Mouse (Mus musculus) subcutaneous adipose tissue, adult 2 months (tissue): ENCODE data around the gene Krt39. TPM values are rescaled to one million over a fixed set of nuclear protein-coding genes. Genes with fewer than 3 reads are reported as not detected.

Source experiments
- polyA plus RNA-seq: library from polyadenylated mRNA; depleted of rRNA; stranded (reverse); fragments of >200 nt; gene quantifications from 2 replicates; pipeline ENCODE4 v1.2.3, GENCODE M21; 2012; ENCODE audit warnings: low replicate concordance; rRNA removed

The Krt39 gene
- polyA plus RNA-seq, result 0.33 TPM in 1 of 2 replicates, not detected in the other

DNA sequence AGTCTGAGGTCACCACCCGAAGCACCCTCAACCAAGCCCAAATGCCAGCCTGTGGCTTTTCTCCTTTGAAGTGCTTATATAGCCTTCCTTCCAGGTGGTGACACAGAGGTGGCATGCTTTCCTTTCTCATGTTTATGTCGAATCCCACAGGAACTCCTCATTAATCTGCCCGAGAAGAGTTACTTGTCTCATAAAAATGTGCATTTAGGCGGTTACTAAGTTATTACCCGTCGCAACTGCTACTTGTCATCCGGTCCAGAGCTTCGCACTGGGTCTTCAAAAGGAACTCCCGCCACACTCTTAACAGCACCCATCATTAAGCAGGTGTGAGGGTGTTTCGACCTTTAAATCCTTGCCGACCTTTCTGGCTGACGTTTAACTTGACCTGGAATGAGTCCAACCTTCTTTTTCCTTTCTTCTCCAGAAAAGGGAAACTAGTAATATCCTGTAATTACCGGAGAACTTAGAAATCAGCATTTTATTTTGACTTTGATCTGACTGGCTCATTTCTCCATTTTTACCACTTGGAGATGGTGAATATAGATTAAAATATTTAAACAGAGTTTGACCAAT, at the start of gene Krt39:
Gene Krt39 (minus strand): TSS at position 51 of the 573 bp plus-strand sequence.

DNA sequence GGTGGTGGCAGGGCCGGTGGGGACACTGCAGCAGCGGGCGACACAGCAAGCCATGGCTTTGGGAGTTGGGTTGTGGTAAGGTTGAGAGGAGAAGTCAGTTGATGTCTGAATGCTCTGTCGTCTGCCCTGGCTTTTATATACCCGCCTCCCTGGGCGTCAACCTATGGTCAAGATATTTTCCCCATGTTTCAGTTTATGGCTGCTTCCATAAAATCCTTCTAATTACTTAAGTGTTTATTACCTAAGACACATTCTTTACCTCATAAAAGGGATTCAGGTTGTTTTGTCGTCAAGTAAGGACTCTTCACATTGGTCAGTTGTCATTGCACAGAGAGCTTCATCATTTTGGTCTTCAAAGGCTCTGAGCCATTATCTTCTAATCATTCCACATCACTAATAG, 45.4 kb upstream of the Krt39 start, which contains the start of gene Krtap3-1:
Gene Krtap3-1 (minus strand): TSS at position 101 of the 400 bp plus-strand sequence.

DNA sequence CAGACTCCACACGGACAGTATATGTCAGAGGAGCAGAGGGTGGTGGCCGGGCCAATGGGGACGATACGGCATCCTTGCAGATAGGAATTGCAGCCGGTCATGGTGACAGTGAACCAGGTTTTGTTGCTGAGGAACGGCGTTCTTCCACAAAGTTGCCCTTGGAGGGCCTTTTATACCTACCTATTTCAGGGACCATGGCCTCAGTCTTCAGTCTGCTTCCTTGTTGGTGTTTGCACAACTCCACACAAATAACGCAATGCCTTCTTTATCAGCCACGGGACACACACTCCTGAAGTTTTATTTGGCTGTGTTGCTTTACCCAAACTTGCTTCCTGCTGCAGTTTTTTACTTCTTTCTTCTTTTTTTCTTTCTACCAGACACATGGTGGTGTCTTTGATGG, 38.2 kb upstream of the Krt39 start, which contains the start of gene Gm11939:
Gene Gm11939 (minus strand): TSS at position 101 of the 400 bp plus-strand sequence.

DNA sequence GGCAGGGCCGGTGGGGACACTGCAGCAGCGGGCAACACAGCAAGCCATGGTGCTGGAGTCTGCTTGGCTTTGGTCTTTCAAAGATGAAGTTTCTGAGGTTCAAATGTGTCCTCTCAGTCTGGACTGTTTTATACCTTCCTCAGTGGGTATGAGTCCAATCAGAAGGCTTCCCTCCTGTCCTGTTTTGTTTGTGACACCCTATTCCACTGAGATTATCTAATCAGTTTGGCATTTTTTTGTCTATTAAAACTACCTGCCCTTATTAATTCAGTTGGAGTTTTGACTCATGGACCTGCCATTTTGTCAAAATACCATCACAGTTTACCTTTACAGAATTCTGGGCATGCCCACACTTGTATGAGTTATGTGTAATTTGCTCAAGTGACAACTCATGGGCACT, 35.6 kb upstream of the Krt39 start, which contains the start of gene Krtap3-2:
Gene Krtap3-2 (minus strand): TSS at position 101 of the 400 bp plus-strand sequence.

DNA sequence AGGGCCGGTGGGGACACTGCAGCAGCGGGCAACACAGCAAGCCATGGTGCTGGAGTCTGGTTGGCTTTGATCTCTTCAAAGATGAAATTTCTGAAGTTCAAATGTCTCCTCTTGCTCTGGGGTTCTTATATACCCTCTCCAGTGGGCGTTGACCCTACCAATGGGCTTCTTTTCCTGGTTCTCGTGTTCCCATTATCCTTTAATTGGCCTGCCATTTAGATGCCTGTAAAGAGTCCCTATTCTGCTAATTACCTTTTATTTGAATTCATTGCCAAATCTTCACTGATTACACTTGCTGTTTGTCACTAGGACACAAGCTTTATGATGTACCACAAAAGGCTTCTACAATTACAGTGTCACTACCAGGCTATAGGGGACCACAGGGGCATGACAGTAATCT, 29.6 kb upstream of the Krt39 start, which contains the start of gene Krtap3-3:
Gene Krtap3-3 (minus strand): TSS at position 101 of the 400 bp plus-strand sequence.

DNA sequence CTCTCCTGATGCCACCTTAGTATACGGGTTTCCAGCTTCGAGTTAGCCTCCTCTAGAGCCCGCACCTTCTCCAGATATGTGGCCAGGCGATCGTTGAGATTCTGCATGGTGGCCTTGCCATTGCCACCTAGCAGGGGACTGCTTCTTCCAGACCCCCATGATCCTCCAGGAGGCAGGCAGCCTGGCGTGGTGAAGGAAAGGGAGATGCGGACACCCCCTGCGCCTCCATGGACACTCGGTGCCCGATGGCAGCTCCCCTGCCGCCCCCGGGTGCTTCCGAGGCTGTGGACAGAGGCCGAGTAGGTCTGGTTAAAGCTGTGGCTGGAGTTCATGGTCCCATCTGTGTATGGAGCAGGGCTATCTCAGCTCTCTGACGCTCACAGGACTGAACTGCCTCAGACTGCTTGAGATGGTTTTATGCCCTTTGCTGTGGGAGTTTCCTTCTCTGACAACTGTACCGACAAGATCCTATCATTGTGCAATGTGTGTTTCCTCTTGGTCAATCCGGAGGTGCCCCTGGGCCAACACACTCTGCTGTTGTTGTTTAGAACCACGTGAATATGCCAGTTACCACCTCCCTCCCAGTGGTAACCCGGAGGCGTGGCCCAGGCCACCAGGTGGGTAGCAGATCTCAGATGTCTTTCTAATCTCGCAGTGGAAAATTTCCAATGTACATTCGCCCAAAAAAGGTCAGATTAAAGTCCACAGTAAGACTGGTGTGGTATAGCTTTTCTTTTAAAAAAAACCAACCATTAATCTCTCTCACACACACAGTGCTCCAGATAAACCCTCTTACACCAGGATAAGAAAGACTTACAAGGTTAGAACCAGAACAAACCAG, 28.2 kb downstream of the Krt39 start, which contains the start of gene Krt23:
Gene Krt23 (minus strand): TSS at position 405 of the 841 bp plus-strand sequence.

Other genes starting within 250 kb of the Krt39 start
- gene Krt24, start 236.1 kb downstream of the Krt39 start, polyA plus RNA-seq, result not detected in 2 replicates
- gene Krt25, start 198.4 kb downstream of the Krt39 start, polyA plus RNA-seq, result 0.45 TPM in 1 of 2 replicates, not detected in the other
- not detected in 2 replicates for gene Krt26, start 183.4 kb downstream of the Krt39 start, polyA plus RNA-seq
- not detected in 2 replicates for gene Krt27, start 170.2 kb downstream of the Krt39 start, polyA plus RNA-seq
- 0.09 and 0.12 TPM in 2 replicates for gene Krt28, start 146.4 kb downstream of the Krt39 start, polyA plus RNA-seq
- 0.95 and 1.5 TPM in 2 replicates for gene Krt10, start 132.0 kb downstream of the Krt39 start, polyA plus RNA-seq
- gene Krt12, start 99.1 kb downstream of the Krt39 start, polyA plus RNA-seq, result 0.48 TPM in 1 of 2 replicates, not detected in the other
- gene Krt20, start 83.2 kb downstream of the Krt39 start, polyA plus RNA-seq, result 0.21 and 0.69 TPM in 2 replicates
- gene Krt23, start 28.2 kb downstream of the Krt39 start, polyA plus RNA-seq, result 7.2 TPM in 1 of 2 replicates, not detected in the other
- not detected in 2 replicates for gene Krt40, start 21.8 kb upstream of the Krt39 start, polyA plus RNA-seq
- not detected in 2 replicates for gene Krtap3-3, start 29.5 kb upstream of the Krt39 start, polyA plus RNA-seq
- not detected in 2 replicates for gene Krtap3-2, start 35.5 kb upstream of the Krt39 start, polyA plus RNA-seq
- gene Gm11939, start 38.1 kb upstream of the Krt39 start, polyA plus RNA-seq, result not detected in 2 replicates
- not detected in 2 replicates for gene Krtap3-1, start 45.3 kb upstream of the Krt39 start, polyA plus RNA-seq
- not detected in 2 replicates for gene Krtap1-5, start 59.7 kb upstream of the Krt39 start, polyA plus RNA-seq
- not detected in 2 replicates for gene Krtap1-4, start 62.3 kb upstream of the Krt39 start, polyA plus RNA-seq
- gene Krtap1-3, start 70.0 kb upstream of the Krt39 start, polyA plus RNA-seq, result not detected in 2 replicates
- not detected in 2 replicates for gene Krtap9-3, start 76.8 kb upstream of the Krt39 start, polyA plus RNA-seq
- gene Gm11938, start 82.0 kb upstream of the Krt39 start, polyA plus RNA-seq, result not detected in 2 replicates
- not detected in 2 replicates for gene Gm11937, start 88.9 kb upstream of the Krt39 start, polyA plus RNA-seq
- not detected in 2 replicates for gene Krtap2-4, start 93.5 kb upstream of the Krt39 start, polyA plus RNA-seq
- gene Gm11562, start 99.1 kb upstream of the Krt39 start, polyA plus RNA-seq, result not detected in 2 replicates
- gene Krtap4-1, start 106.9 kb upstream of the Krt39 start, polyA plus RNA-seq, result not detected in 2 replicates
- not detected in 2 replicates for gene Krtap4-2, start 113.7 kb upstream of the Krt39 start, polyA plus RNA-seq
- not detected in 2 replicates for gene Krtap4-7, start 122.8 kb upstream of the Krt39 start, polyA plus RNA-seq
- not detected in 2 replicates for gene Gm11555, start 128.9 kb upstream of the Krt39 start, polyA plus RNA-seq
- not detected in 2 replicates for gene Gm11563, start 137.6 kb upstream of the Krt39 start, polyA plus RNA-seq
- not detected in 2 replicates for gene Krtap4-6, start 144.6 kb upstream of the Krt39 start, polyA plus RNA-seq
- gene Gm14190, start 169.4 kb upstream of the Krt39 start, polyA plus RNA-seq, result not detected in 2 replicates
- gene Gm14180, start 213.0 kb upstream of the Krt39 start, polyA plus RNA-seq, result not detected in 2 replicates